Mouse (Mus musculus): ENCODE measurements at regions not wholly inside any gene's neighbourhood (a gene's known extent, or its start where the extent isn't known, plus 50 kb on each side); places are given as distances from the start of the nearest gene placed in this dataset.

- TF ChIP-seq CTCF (IDR thresholded peaks at IDR 0.05; ENCODE audit: control insufficient read depth, insufficient read depth, insufficient replicate concordance, low read depth, low read length) (no peak), POLR2A (IDR thresholded peaks at IDR 0.05; ENCODE audit: control insufficient read depth, low read depth, low read length) (no peak)
- Histone ChIP-seq H3K36me3 (ENCODE audit: control insufficient read depth, insufficient read depth, low read length) (no peaks in the 10 kb centered on the region), H3K4me3 (ENCODE audit: control insufficient read depth, low read depth, low read length) (no peak overlapping the region), H3K27ac (ENCODE audit: control insufficient read depth, insufficient read depth, low read depth, low read length) (no peak overlapping the region), H3K27me3 (ENCODE audit: control insufficient read depth, insufficient read depth, low read length) (no peaks in the 10 kb centered on the region), H3K4me1 (ENCODE audit: control insufficient read depth, insufficient read depth, low read length) (no peaks in the 10 kb centered on the region)
These were observed 114.4 kb downstream of the Thbs2 start for GRCm38 (mm10) chr17:14579671-14580070.

DNA sequence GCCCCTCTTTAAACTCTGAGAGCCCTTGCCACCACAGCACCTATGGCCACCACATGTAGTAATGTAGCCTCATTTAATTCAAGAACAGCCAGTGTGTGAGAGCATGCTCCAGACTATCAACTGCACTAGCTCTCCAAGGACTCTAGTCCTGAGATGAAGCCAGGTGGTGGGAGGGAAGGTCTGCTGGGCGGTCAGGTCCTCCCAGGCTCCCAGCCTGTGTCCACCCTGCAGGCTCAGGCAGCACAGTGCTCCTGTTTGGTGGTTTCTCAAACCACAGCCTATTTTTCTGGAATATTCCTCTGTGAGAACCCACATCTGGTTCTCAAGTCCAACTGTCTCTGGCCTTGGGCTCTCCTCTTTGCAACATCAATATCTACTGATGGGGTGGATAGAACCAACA lies 115.3 kb downstream of the Thbs2 start:
- Histone ChIP-seq H3K27me3 (ENCODE audit: control insufficient read depth, insufficient read depth, low read length) (no peaks in the 10 kb centered on the region), H3K4me1 (ENCODE audit: control insufficient read depth, insufficient read depth, low read length) (no peaks in the 10 kb centered on the region), H3K4me3 (ENCODE audit: control insufficient read depth, low read depth, low read length) (no peak overlapping the region), H3K36me3 (ENCODE audit: control insufficient read depth, insufficient read depth, low read length) (no peaks in the 10 kb centered on the region), H3K27ac (ENCODE audit: control insufficient read depth, insufficient read depth, low read depth, low read length) (no peak overlapping the region)
- no peak for TF ChIP-seq POLR2A (IDR thresholded peaks at IDR 0.05; ENCODE audit: control insufficient read depth, low read depth, low read length)
- TF ChIP-seq CTCF (IDR thresholded peaks at IDR 0.05; ENCODE audit: control insufficient read depth, insufficient read depth, insufficient replicate concordance, low read depth, low read length) = no peak

GRCm38 (mm10) chr17:14578194-14578593 lies 115.8 kb downstream of the Thbs2 start:
- Histone ChIP-seq H3K36me3 (ENCODE audit: control insufficient read depth, insufficient read depth, low read length) (no peaks in the 10 kb centered on the region), H3K4me1 (ENCODE audit: control insufficient read depth, insufficient read depth, low read length) (no peaks in the 10 kb centered on the region), H3K27ac (ENCODE audit: control insufficient read depth, insufficient read depth, low read depth, low read length) (no peak overlapping the region), H3K27me3 (ENCODE audit: control insufficient read depth, insufficient read depth, low read length) (no peaks in the 10 kb centered on the region), H3K4me3 (ENCODE audit: control insufficient read depth, low read depth, low read length) (no peak overlapping the region)
- no peak for TF ChIP-seq CTCF (IDR thresholded peaks at IDR 0.05; ENCODE audit: control insufficient read depth, insufficient read depth, insufficient replicate concordance, low read depth, low read length)
- TF ChIP-seq POLR2A (IDR thresholded peaks at IDR 0.05; ENCODE audit: control insufficient read depth, low read depth, low read length) = no peak

DNA sequence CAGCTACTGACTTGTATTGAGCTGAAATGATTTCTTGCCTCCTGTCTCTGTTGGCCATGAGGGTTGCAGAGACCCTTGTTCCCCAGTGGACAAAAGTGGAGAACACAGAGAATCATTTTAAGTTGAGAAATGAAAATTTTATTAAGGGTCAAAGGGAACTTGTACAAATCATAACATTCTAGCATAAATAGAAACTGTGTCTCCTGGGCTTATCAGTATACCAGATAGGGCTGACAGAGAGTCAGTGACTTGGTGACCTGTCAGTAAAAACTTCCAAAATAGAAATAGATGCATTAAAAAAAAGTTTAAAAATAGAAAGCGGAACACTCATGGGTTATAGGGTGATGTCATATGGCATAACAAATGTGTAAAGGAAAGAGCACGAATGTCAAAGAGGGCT lies 117.9 kb downstream of the Thbs2 start:
- Histone ChIP-seq H3K36me3 (ENCODE audit: control insufficient read depth, insufficient read depth, low read length) (no peaks in the 10 kb centered on the region), H3K27me3 (ENCODE audit: control insufficient read depth, insufficient read depth, low read length) (no peaks in the 10 kb centered on the region), H3K27ac (ENCODE audit: control insufficient read depth, insufficient read depth, low read depth, low read length) (no peak overlapping the region), H3K4me1 (ENCODE audit: control insufficient read depth, insufficient read depth, low read length) (no peaks in the 10 kb centered on the region), H3K4me3 (ENCODE audit: control insufficient read depth, low read depth, low read length) (no peak overlapping the region)
- no peak for TF ChIP-seq POLR2A (IDR thresholded peaks at IDR 0.05; ENCODE audit: control insufficient read depth, low read depth, low read length)
- TF ChIP-seq CTCF (IDR thresholded peaks at IDR 0.05; ENCODE audit: control insufficient read depth, insufficient read depth, insufficient replicate concordance, low read depth, low read length) = no peak

DNA sequence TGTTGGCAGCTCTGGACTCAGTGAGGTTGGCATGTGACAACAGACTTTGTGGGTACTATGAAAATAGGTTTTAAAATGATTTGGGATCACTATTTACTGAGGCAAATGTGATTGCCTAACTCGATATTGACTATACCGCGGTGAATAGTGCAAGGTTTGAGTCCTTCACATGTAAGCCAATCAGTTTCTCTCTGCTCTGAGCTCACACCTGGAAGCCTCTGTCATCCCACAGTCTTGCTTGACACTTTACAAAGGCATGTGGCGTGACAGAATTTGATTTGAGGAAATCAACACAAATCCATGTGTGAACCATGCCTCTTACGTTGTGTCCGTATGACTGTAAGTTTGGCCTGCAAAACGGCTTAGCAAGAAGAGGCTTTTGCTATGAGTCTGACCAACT lies 122.9 kb downstream of the Thbs2 start:
- no peak overlapping the region for H3K4me3 ChIP-seq (ENCODE audit: control insufficient read depth, low read depth, low read length)
- TF ChIP-seq CTCF (IDR thresholded peaks at IDR 0.05; ENCODE audit: control insufficient read depth, insufficient read depth, insufficient replicate concordance, low read depth, low read length) (no peak), POLR2A (IDR thresholded peaks at IDR 0.05; ENCODE audit: control insufficient read depth, low read depth, low read length) (no peak)
- no peaks in the 10 kb centered on the region for H3K36me3 ChIP-seq (ENCODE audit: control insufficient read depth, insufficient read depth, low read length)
- no peaks in the 10 kb centered on the region for H3K4me1 ChIP-seq (ENCODE audit: control insufficient read depth, insufficient read depth, low read length)
- H3K27me3 ChIP-seq (ENCODE audit: control insufficient read depth, insufficient read depth, low read length) = no peaks in the 10 kb centered on the region
- no peak overlapping the region for H3K27ac ChIP-seq (ENCODE audit: control insufficient read depth, insufficient read depth, low read depth, low read length)

- Histone ChIP-seq H3K27ac (ENCODE audit: control insufficient read depth, insufficient read depth, low read depth, low read length) (no peak overlapping the region), H3K4me3 (ENCODE audit: control insufficient read depth, low read depth, low read length) (no peak overlapping the region), H3K4me1 (ENCODE audit: control insufficient read depth, insufficient read depth, low read length) (no peaks in the 10 kb centered on the region), H3K27me3 (ENCODE audit: control insufficient read depth, insufficient read depth, low read length) (no peaks in the 10 kb centered on the region), H3K36me3 (ENCODE audit: control insufficient read depth, insufficient read depth, low read length) (no peaks in the 10 kb centered on the region)
- TF ChIP-seq CTCF (IDR thresholded peaks at IDR 0.05; ENCODE audit: control insufficient read depth, insufficient read depth, insufficient replicate concordance, low read depth, low read length) (no peak), POLR2A (IDR thresholded peaks at IDR 0.05; ENCODE audit: control insufficient read depth, low read depth, low read length) (no peak)
These were observed 123.7 kb downstream of the Thbs2 start for GRCm38 (mm10) chr17:14570266-14570775.

DNA sequence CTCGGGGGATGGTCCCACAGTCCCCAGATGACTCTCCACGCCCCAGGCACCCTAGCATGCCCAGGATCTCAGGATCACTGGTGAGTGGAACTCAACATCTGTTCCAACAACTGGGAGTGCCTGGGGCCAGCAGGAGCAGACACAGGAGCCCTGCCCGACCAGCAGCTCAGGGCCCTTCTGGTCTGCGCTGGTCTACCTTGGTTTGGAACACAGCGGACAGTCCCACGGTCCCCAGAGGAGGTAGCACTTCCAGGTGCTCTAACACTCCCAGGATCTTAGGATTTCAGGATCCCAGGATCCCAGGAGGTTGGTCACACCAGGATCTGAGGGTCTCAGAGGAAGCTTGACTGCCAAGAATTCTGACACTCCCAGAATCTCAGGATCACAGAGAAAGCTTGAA lies 131.8 kb downstream of the Thbs2 start:
- no peaks in the 10 kb centered on the region for H3K4me1 ChIP-seq (ENCODE audit: control insufficient read depth, insufficient read depth, low read length)
- H3K4me3 ChIP-seq (ENCODE audit: control insufficient read depth, low read depth, low read length) = no peak overlapping the region
- no peak overlapping the region for H3K27ac ChIP-seq (ENCODE audit: control insufficient read depth, insufficient read depth, low read depth, low read length)
- no peak for TF ChIP-seq POLR2A (IDR thresholded peaks at IDR 0.05; ENCODE audit: control insufficient read depth, low read depth, low read length)
- no peak for TF ChIP-seq CTCF (IDR thresholded peaks at IDR 0.05; ENCODE audit: control insufficient read depth, insufficient read depth, insufficient replicate concordance, low read depth, low read length)
- H3K27me3 ChIP-seq (ENCODE audit: control insufficient read depth, insufficient read depth, low read length) = no peaks in the 10 kb centered on the region
- H3K36me3 ChIP-seq (ENCODE audit: control insufficient read depth, insufficient read depth, low read length) = no peaks in the 10 kb centered on the region

GRCm38 (mm10) chr17:14557214-14557613 lies 136.8 kb downstream of the Thbs2 start:
- Histone ChIP-seq H3K27me3 (ENCODE audit: control insufficient read depth, insufficient read depth, low read length) (no peaks in the 10 kb centered on the region), H3K27ac (ENCODE audit: control insufficient read depth, insufficient read depth, low read depth, low read length) (no peak overlapping the region), H3K4me1 (ENCODE audit: control insufficient read depth, insufficient read depth, low read length) (no peaks in the 10 kb centered on the region), H3K36me3 (ENCODE audit: control insufficient read depth, insufficient read depth, low read length) (no peaks in the 10 kb centered on the region), H3K4me3 (ENCODE audit: control insufficient read depth, low read depth, low read length) (no peak overlapping the region)
- TF ChIP-seq CTCF (IDR thresholded peaks at IDR 0.05; ENCODE audit: control insufficient read depth, insufficient read depth, insufficient replicate concordance, low read depth, low read length) = no peak
- no peak for TF ChIP-seq POLR2A (IDR thresholded peaks at IDR 0.05; ENCODE audit: control insufficient read depth, low read depth, low read length)
